Mouse (Mus musculus): ENCODE measurements around the gene Sorbs1.

Gene Sorbs1

GRCm38 (mm10) chr19:40346908-40347307 is 166.7 kb downstream of the Sorbs1 start:
- DNase-seq (ENCODE audit: low spot score in 2 of 2) = no peak

DNA sequence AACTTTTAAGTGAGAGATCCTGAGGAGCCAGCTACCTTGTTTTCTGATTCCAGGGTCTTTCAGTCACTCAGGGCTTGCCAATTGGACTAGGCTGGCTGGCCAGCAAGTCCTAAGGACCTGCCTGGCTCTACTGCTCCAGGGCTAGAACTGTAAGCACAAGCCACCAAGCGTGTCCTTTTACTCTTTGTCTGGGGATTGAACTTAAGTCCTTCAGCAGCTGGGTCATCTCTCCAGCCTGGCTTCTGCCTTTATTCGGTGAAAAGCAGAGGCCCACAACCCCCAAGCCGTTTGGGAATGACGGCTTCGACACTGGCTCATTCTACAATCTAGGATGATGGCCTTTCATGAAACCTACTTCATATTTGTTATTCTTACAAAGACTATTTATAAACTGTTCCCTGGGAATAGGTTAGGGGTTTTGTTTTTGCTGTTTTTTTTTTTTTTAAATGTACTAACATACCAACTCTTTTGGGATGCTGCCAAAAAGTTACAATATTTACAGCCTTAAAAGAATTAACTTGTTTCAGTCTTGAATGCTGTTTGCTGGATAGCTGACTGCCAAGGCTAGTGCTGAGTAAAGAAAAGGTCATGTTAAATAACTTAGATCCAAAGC is 167.2 kb downstream of the Sorbs1 start:
- no peak for DNase-seq (ENCODE audit: low spot score in 2 of 2)

GRCm38 (mm10) chr19:40345684-40346083 is 167.9 kb downstream of the Sorbs1 start:
- DNase-seq (ENCODE audit: low spot score in 2 of 2) = peak; percentile 34 to 44

DNA sequence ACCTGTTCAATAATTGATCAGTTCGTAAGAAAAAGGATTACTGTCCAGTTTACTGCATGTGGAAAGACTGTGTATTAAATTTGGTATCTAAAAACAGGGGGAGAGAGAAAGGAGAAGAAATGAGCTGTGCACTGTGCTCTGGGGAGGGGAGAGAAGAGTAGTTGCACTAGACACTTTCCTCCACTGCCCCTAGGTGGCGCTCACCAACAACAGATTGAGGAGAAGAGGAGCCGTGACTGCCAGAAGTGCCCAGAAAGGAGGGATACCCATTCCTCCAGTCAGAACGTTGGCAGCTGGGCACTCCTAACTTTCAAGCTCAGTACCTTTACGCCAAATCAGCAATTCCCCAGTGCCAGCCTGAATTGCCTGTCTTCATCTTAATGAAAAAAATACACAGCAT is 170.6 kb downstream of the Sorbs1 start:
- peak; percentile 58 to 67 for DNase-seq (ENCODE audit: low spot score in 2 of 2)

DNA sequence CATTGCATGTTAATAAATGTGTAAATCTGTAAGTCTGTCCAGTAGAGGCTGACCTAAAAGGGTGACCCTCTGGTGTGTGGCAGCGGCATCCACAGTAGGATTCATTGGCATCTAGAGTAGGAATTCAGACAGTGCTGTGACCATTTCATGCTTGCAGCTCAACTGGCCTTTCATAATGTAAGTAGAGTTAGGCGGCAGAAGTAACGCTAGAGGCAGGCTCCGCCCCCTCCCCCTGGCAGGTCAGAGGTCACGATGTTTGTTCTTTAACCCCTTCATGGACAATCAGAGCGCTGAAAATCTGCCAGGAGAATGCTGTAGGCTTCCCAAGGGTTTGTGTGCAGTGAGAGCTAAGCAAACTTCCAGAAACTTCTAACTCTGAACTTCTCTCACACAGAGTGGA is 172.4 kb downstream of the Sorbs1 start:
- no peak for DNase-seq (ENCODE audit: low spot score in 2 of 2)

- no peak for DNase-seq (ENCODE audit: low spot score in 2 of 2)
Measured at GRCm38 (mm10) chr19:40336694-40337093, 176.9 kb downstream of the Sorbs1 start.

GRCm38 (mm10) chr19:40333905-40334304 is 179.7 kb downstream of the Sorbs1 start:
- no peak for DNase-seq (ENCODE audit: low spot score in 2 of 2)

DNA sequence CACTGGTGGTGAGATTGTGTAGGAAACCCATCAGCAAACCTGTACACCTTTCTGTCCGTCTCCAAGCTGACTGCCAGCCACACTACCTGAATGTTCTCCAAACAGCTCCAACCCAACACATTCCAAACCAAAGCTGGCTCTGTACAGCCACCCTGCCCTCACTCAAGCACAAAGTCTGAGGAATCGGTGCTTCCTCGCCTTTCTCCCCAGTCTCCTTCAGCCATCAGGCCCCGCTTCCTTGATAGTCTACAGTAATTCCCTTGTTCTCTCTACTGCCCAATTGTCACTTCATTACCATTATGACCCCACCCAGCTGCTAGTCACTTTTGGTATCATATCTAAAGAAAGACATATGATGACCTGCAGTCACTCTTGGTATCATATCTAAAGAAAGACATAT is 180.5 kb downstream of the Sorbs1 start:
- DNase-seq (ENCODE audit: low spot score in 2 of 2) = no peak

DNA sequence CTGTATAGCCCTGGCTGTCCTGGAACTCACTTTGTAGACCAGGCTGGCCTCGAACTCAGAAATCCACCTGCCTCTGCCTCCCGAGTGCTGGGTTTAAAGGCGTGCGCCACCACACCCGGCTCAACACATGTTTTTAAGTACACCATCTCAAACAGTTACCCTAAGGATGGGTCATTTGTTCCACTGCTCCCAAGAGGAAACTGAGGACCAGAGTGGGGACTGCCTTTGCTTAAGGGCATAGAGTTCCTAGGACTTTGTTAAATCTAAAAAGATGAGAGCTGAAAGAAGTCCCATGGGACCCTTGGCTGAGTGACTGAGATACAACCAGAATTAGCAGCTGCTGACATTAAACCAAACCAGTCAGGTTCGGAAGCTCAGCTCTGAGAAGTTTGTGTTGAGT is 181.3 kb downstream of the Sorbs1 start:
- no peak for DNase-seq (ENCODE audit: low spot score in 2 of 2)

GRCm38 (mm10) chr19:40331846-40332245 is 181.7 kb downstream of the Sorbs1 start:
- no peak for DNase-seq (ENCODE audit: low spot score in 2 of 2)

DNA sequence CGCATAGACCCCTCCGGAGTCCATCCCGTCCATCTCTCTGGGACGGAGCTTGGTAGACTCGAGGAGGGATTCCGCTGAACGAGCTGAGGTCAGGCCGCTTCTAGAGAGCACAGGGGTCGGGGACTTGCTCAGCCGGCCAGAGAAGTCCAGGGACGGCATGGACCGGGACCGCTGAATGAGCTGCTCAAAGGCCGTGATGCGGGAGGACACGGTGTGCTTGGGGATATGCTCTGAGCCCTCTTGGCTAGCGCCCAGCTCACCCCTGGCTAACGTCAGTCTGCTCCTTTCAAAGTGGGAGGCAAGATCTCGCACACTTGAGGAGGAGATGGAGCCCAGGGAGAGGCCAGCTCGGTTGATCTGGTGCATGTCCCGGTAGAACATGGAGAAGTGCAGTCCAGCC is 187.5 kb downstream of the Sorbs1 start:
- DNase-seq (ENCODE audit: low spot score in 2 of 2) = no peak

GRCm38 (mm10) chr19:40325381-40325780 is 188.2 kb downstream of the Sorbs1 start:
- no peak for DNase-seq (ENCODE audit: low spot score in 2 of 2)

DNA sequence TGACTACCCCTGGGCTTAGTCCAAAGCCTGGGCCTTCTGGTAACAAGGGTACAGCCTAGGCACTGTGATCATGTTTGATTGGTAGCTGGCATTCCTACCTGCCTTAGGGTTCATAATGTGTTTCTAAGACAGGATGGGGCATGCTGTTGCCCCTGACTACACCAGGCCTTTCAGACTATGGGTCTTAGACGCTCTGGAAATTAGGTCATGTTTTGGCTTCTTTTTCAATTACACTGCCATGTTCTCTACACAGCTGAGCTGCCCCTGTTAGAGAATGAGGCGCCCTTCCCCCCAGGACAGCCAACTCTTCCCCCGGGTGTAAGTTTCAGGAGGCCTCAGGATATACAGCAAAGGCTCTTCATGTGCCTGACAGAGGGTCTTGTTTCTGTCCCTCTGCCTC is 191.4 kb downstream of the Sorbs1 start:
- no peak for DNase-seq (ENCODE audit: low spot score in 2 of 2)

DNA sequence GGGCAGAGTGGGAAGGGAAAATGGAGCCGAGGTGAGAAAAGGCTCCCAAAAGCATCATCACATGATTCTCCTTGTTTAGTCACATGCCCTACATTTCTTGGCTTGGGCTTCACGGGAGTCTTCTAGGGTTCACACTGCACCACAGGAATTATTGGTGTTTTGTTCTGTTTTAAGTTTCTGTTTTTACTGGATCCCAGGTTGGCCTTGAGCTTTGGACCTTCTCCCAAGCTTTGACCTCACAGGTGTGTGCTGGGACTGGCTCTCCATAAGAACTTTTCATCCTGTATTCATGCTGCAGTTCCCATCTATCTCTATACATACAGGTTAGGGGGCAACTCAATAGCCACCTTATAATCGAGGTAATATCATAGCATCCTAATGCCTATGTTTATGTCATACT is 194.4 kb downstream of the Sorbs1 start:
- DNase-seq (ENCODE audit: low spot score in 2 of 2) = no peak

- no peak for DNase-seq (ENCODE audit: low spot score in 2 of 2)
Measured at GRCm38 (mm10) chr19:40318511-40318910, 195.1 kb downstream of the Sorbs1 start.

DNA sequence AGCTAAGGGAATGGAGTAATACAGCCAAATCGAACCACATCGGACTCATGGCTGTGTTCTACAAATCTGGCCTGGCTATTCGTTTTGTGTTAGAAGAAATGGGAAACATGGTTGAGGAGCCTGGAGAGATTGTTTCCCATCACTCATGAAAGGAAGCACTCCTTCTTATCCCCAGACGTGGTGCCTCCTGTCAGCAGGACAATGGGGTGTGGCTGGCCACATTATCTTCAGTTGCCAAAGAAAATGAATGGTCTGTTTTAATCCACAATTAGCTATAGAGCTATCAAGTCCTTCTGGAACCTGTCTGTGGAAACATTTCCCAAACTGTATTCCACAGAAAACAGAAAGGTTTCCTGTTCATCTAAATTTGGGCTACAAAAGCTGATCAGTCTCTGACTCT is 196.6 kb downstream of the Sorbs1 start:
- no peak for DNase-seq (ENCODE audit: low spot score in 2 of 2)

- no peak for DNase-seq (ENCODE audit: low spot score in 2 of 2)
Measured at GRCm38 (mm10) chr19:40314252-40314651, 199.3 kb downstream of the Sorbs1 start.

- DNase-seq (ENCODE audit: low spot score in 2 of 2) = no peak
Measured at GRCm38 (mm10) chr19:40311631-40312030, 201.9 kb downstream of the Sorbs1 start.

GRCm38 (mm10) chr19:40310410-40311130 is 203.0 kb downstream of the Sorbs1 start:
- no peak for DNase-seq (ENCODE audit: low spot score in 2 of 2)

- no peak for DNase-seq (ENCODE audit: low spot score in 2 of 2)
Measured at GRCm38 (mm10) chr19:40309911-40310310, 203.7 kb downstream of the Sorbs1 start.

GRCm38 (mm10) chr19:40307550-40307949 is 206.0 kb downstream of the Sorbs1 start:
- no peak for DNase-seq (ENCODE audit: low spot score in 2 of 2)

GRCm38 (mm10) chr19:40306631-40307030 is 206.9 kb downstream of the Sorbs1 start:
- no peak for DNase-seq (ENCODE audit: low spot score in 2 of 2)

DNA sequence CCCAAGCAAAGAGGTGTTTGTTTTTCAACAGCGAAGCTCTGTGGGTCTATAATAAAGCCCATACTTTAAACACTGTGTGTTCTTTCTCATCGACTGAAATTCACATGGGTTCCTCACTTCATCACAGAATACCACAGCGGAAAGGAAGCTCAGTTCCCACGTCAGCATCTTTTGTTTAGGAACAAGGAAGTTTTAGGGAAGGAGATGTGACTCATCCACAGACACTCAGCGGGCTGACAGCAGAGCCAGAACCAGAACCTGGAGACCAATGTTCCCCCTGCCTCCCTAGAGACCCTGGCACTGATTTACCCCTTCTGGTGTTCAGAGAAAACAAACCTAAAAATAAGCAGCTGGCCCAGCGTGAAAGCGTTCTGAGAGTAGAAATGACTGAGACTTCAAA is 208.1 kb downstream of the Sorbs1 start:
- no peak for DNase-seq (ENCODE audit: low spot score in 2 of 2)

DNA sequence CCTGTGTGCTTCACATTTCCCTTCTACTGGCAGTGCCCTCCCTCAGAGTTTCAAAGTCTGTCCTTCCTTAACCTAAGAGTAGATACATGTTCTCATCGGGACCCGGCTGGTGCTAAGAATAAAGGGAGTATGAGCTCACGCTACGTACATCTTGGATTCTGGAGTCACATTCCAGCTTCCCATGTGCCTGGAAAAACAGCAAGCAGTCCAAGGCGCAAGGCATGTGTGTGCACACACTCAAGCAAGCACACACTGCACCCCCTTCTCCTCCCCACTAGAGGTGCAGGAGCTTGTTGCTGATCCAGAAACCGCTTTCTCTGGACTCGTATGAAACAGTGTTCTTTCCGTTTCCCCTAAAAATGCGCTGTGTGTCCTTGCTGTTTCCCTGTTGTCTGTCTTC is 210.7 kb downstream of the Sorbs1 start:
- DNase-seq (ENCODE audit: low spot score in 2 of 2) = no peak

Measured in spleen, postnatal 36 days (tissue).